Mouse (Mus musculus) forebrain, postnatal 0 days (tissue): Measurements from ENCODE around the gene Plxna3. TPM values are rescaled to one million over a fixed set of nuclear protein-coding genes. Genes with fewer than 3 reads are reported as not detected.

Source experiments
- ATAC-seq: fragments of 200-750 bp; cut with Nextera tagmentation; 2 replicates; pipeline ENCODE4 v1.8.0; 2017; ENCODE audit warnings: mild to moderate bottlenecking, moderate library complexity
- DNase-seq: peaks from one replicate; pipeline ENCODE4 v3.0.0-alpha.2; 2015
- H3K27ac ChIP-seq: fragments of 300-500 bp; sonication (generic); 2 replicates; pipeline ENCODE4 v1.5.1; 2014; ENCODE audit warnings: low read depth, mild to moderate bottlenecking, antibody characterized with exemption, low read length, moderate library complexity, mixed read lengths
- H3K27me3 ChIP-seq: fragments of 300-500 bp; sonication (generic); 2 replicates; pipeline ENCODE4 v1.6.1; 2014; ENCODE audit warnings: mild to moderate bottlenecking, low read length, mixed read lengths; ENCODE audit not compliant: insufficient read depth
- H3K36me3 ChIP-seq: fragments of 300-500 bp; sonication (generic); 2 replicates; pipeline ENCODE4 v1.6.1; 2014; ENCODE audit warnings: mild to moderate bottlenecking, moderate library complexity; ENCODE audit not compliant: insufficient read depth
- H3K4me1 ChIP-seq: fragments of 300-500 bp; sonication (generic); 2 replicates; pipeline ENCODE4 v1.6.1; 2014; ENCODE audit warnings: antibody characterized with exemption; ENCODE audit not compliant: insufficient read depth
- H3K4me2 ChIP-seq: fragments of 300-500 bp; sonication (generic); 2 replicates; pipeline ENCODE4 v1.6.1; 2014; ENCODE audit warnings: low read depth, mild to moderate bottlenecking, moderate library complexity
- H3K4me3 ChIP-seq: fragments of 300-500 bp; sonication (generic); 2 replicates; pipeline ENCODE4 v1.5.1; 2014; ENCODE audit warnings: low read depth, low read length, mixed read lengths
- H3K9ac ChIP-seq: fragments of 300-500 bp; sonication (generic); 2 replicates; pipeline ENCODE4 v1.6.1; 2014; ENCODE audit warnings: mild to moderate bottlenecking
- H3K9me3 ChIP-seq: fragments of 300-500 bp; sonication (generic); 2 replicates; pipeline ENCODE4 v1.6.1; 2016; ENCODE audit warnings: low read length
- CTCF ChIP-seq: sonication (generic); IDR thresholded peaks from 2 replicates; pipeline ENCODE4 v1.5.1; 2016; ENCODE audit warnings: antibody characterized with exemption, control low read depth, low read depth
- WGBS: fragments of 180-500 bp; shearing (Covaris S2); extraction: QIAGEN DNeasy Blood & Tissue Kit; methylation state at CpG from one replicate; pipeline ENCODE4 v1.1.7; 2014; 5-methylcytosine and 5-hydroxymethylcytosine counted together
- polyA plus RNA-seq: library from polyadenylated mRNA; unstranded; fragments of >200 nt; fragmentation: Nextera tagmentation; extraction: Ambion mirVana; gene quantifications from 2 replicates; pipeline ENCODE4 v1.2.1, GENCODE M21; 2015
- total RNA-seq: library from RNA; depleted of rRNA; stranded (reverse); fragments of >200 nt; gene quantifications from 2 replicates; pipeline ENCODE4 v1.2.3, GENCODE M21; 2014; rRNA removed

The Plxna3 gene
- total RNA-seq (109 and 143 TPM in 2 replicates), polyA plus RNA-seq (17.7 and 22.9 TPM in 2 replicates)

DNA sequence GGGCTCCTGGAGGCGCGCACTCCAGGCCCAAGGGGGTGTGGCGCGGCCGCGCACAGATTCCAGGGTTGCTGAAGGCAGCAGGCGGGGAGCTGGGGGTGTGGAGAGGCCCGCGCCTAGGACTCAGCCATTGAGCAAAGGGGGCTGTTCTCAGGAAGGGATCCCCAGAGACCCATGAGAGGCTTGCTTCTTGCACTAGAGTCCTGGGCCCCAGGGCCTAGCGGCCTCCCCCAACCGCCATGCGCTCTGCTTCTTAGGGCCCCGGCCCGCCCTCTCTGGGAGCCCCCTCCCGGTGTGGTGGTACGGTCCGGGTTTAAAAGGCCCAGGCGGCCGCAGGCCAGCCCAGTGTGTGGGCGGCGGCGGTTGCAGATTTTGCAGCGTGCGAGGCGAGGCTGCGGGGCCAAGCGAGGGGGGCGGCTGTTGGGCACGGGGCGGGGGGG, at the start of gene Plxna3:
TSS of gene Plxna3 (plus strand) at position 342 of the 437 bp plus-strand sequence.
- Histone ChIP-seq H3K27ac (peak within 1 kb of the TSS; percentile 85), H3K4me2 (peak within 1 kb of the TSS; percentile 55), H3K4me3 (peak within 1 kb of the TSS; percentile 48), H3K4me1 (peaks cover 8% of the 10 kb centered on the region; the same call in 1 of the 2 replicates), H3K27me3 (no peaks in the 10 kb centered on the region), H3K9me3 (no peaks in the 10 kb centered on the region), H3K36me3 (no peaks in the 10 kb centered on the region), H3K9ac (peak within 1 kb of the TSS; percentile 65)
- TF ChIP-seq CTCF = no peak
- ATAC-seq (peak; percentile 94), DNase-seq (peak; percentile 86)
- WGBS = 29% methylated on average over 30 of the region's 30 CpGs

DNA sequence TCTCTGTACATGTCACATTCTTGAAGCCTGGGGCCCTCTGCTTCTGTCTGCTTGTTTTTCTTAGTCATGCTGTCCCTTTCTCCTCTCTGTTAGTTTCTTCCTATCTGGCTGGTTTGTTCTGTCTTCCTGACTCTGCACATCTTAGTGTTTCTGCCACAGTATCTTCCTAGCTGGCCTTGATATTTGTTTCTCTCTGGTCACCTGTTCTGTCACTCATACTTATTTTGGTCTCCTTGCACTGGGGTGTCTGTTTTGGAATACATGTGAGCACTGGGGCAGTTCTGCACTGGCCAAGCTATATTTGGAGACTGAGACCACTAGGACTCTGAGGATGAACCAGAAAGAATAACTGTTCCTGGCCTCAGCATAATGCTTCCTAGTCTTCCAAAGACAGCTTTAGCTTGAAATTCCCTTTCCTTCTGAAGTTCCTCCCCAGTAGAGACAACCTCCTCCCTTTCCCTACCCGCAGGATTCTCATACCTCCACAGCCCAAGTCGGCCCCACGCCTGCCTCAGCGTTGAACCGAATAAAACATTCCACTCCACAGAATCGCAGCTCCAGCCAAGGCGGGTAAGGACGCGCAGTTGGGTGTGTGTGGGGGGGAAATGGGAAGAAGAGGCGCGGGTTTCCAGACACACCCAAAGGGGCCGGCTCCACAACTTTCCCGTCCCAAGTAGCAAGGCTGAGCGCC, 47.7 kb upstream of the Plxna3 start:
- Histone ChIP-seq H3K9ac (peak overlapping the region; percentile 75), H3K27me3 (no peaks in the 10 kb centered on the region), H3K4me3 (peak overlapping the region; percentile 52), H3K4me2 (peak overlapping the region; percentile 62), H3K9me3 (no peaks in the 10 kb centered on the region), H3K27ac (no peak overlapping the region; the same call in 1 of the 2 replicates), H3K36me3 (no peaks in the 10 kb centered on the region), H3K4me1 (no peaks in the 10 kb centered on the region)
- no peak for ATAC-seq
- TF ChIP-seq CTCF = no peak
- WGBS = 22% methylated on average over 14 of the region's 14 CpGs
- DNase-seq = no peak

DNA sequence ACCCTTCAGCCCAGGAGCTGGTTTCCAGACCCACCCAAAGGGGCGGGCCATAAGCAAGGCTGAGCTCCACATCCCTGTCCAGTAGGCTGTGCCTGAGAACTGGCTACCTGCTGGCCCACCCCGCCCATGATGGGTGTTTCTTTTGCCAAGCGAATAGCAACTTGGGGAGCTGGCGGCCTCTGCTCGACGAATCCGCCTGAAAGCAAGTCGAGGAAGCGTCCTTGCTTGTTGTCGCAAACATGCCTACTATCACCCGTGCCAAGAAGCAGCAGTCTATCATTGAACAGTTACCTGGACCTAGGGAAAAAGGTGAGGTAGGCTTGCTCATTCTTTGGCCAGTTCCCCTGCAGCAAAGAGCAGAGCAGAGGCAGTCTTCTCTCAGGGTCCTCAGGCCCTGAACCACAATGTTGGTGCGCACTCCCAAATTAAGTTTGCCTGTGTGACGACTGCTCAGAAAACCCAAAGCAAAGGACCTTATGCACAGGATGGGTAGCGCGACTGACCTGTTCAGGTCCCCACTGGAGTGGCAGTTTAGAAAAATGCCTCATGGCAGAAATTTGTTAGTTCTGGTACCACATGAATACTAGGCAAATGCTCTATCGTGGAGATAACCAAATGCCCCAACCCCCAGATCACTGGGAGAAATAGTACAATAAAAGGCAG, 47.0 kb upstream of the Plxna3 start, which contains the start of the genes Taz and Dnase1l1:
TSS of gene Taz (plus strand) at position 181 of the 663 bp plus-strand sequence.
TSS of gene Dnase1l1 (minus strand) at position 606 of the 663 bp plus-strand sequence.
- Histone ChIP-seq H3K4me3 (peak within 1 kb of the TSS; percentile 52), H3K27me3 (no peaks in the 10 kb centered on the region), H3K27ac (peak within 1 kb of the TSS; percentile 89), H3K4me1 (no peaks in the 10 kb centered on the region), H3K9ac (peak within 1 kb of the TSS; percentile 75), H3K9me3 (no peaks in the 10 kb centered on the region), H3K36me3 (no peaks in the 10 kb centered on the region), H3K4me2 (peak within 1 kb of the TSS; percentile 62)
- DNase-seq (peak; percentile 32), ATAC-seq (peak; percentile 18)
- WGBS = 30% methylated on average over 16 of the region's 16 CpGs
- no peak for TF ChIP-seq CTCF

DNA sequence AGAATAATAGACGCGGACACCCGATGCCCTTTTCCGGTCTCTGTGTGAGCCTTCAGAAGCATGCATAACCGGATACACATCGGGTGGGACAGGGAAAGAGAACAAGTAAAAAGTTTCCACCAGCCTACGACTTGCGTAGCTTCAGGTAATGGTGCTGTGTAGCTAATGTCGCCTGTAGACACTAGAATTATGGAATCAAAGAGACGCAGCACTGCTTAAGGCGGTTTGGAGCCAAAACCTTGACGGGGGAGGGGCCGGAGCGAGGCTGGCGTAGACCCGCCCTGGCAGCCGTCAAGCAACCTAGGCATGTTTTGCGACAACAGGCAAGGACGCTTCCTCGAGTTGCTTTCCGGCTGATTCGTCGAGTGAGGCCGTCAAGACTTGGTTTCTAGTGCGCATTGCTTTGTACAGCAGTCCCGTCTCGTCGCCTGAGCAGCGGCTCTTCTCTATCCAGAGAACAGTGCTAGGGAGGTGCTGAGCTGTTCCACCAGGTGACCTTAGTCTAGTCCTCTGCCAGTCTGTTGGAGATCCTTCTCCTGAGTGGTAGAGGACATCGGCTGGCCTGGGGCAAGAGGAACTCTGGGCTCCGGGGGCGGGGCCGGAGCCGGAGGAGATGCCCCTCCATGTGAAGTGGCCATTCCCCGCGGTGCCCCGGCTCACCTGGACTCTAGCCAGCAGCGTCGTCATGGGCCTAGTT, 46.3 kb upstream of the Plxna3 start:
- ATAC-seq (peak; percentile 90), DNase-seq (peak; percentile 91)
- Histone ChIP-seq H3K36me3 (no peaks in the 10 kb centered on the region), H3K4me2 (peak overlapping the region; percentile 62), H3K4me3 (peak overlapping the region; percentile 52), H3K4me1 (no peaks in the 10 kb centered on the region), H3K27me3 (no peaks in the 10 kb centered on the region), H3K27ac (peak overlapping the region; percentile 89), H3K9ac (peak overlapping the region; percentile 75), H3K9me3 (no peaks in the 10 kb centered on the region)
- TF ChIP-seq CTCF = no peak
- 33% methylated on average over 39 of the region's 39 CpGs for WGBS

DNA sequence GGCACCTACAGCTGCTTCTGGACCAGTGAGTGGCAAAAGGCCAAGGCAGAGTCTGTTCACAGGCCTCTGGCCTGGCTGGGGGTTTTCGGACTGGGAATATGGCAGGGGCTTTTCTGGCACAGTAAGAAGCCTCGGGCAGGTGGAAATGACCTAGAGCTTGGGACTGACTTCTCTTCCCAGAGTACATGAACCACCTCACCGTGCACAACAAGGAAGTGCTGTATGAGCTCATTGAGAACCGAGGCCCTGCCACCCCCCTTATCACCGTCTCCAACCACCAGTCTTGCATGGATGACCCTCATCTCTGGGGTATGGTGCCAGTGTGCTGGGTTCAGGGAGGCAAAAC, 45.8 kb upstream of the Plxna3 start:
- ATAC-seq (peak; percentile 25), DNase-seq (no peak)
- 37% methylated on average over 5 of the region's 5 CpGs for WGBS

DNA sequence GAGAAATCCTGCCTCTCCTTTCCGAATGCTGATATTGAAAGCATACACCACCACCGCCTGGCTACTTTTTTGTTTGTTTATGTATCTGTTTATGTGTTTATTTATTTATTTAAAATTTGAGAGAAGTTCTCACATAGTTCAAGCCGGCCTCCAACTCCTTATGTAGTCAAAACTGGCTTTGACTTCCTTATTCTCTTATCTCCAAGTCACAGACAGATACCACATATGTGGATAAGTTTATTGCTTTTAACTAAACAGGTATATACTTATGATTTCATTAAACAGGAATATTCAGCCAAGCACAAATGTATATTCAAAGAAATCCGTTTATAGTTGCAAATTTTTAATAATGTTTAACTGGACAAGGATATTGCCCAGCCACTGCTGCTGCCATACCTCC, 35.4 kb upstream of the Plxna3 start:
- Histone ChIP-seq H3K36me3 (no peaks in the 10 kb centered on the region), H3K4me1 (no peaks in the 10 kb centered on the region), H3K27me3 (no peaks in the 10 kb centered on the region), H3K4me2 (no peak overlapping the region), H3K4me3 (no peak overlapping the region), H3K9me3 (no peaks in the 10 kb centered on the region), H3K27ac (no peak overlapping the region), H3K9ac (no peak overlapping the region)
- ATAC-seq = no peak
- WGBS = 74% methylated on average over 4 of the region's 4 CpGs
- no peak for DNase-seq
- no peak for TF ChIP-seq CTCF

More for the DNA sequence above, 45.8 kb upstream of the Plxna3 start:
- Histone ChIP-seq H3K4me1 (no peaks in the 10 kb centered on the region), H3K4me2 (peak overlapping the region; percentile 62), H3K9me3 (no peaks in the 10 kb centered on the region), H3K9ac (peak overlapping the region; percentile 75), H3K27me3 (no peaks in the 10 kb centered on the region), H3K4me3 (peak overlapping the region; percentile 52), H3K27ac (peak overlapping the region; percentile 89), H3K36me3 (no peaks in the 10 kb centered on the region)
- TF ChIP-seq CTCF = no peak
